Mouse (Mus musculus) midbrain, embryonic 11.5 days (tissue): ENCODE measurements around the gene Uckl1. TPM values are rescaled to one million over a fixed set of nuclear protein-coding genes. Genes with fewer than 3 reads are reported as not detected.

Experiments
- ATAC-seq: fragments of 200-750 bp; cut with Nextera tagmentation; 2 replicates; pipeline ENCODE4 v1.8.0; 2017; ENCODE audit warnings: moderate TSS enrichment, moderate library complexity; ENCODE audit not compliant: low FRiP score
- DNase-seq: peaks from one replicate; pipeline ENCODE4 v3.0.0; 2015; ENCODE audit warnings: low spot score; ENCODE audit errors: missing footprints
- H3K27ac ChIP-seq: fragments of 300-500 bp; sonication (generic); 2 replicates; pipeline ENCODE4 v1.5.1; 2014; ENCODE audit warnings: low read depth, low read length
- H3K27me3 ChIP-seq: fragments of 300-500 bp; sonication (generic); 2 replicates; pipeline ENCODE4 v1.6.1; 2014; ENCODE audit warnings: mild to moderate bottlenecking, low read length, moderate library complexity, mixed read lengths; ENCODE audit not compliant: control insufficient read depth, insufficient read depth
- H3K36me3 ChIP-seq: fragments of 300-500 bp; sonication (generic); 2 replicates; pipeline ENCODE4 v1.6.1; 2014; ENCODE audit warnings: mild to moderate bottlenecking, low read length, moderate library complexity, mixed read lengths; ENCODE audit not compliant: control insufficient read depth, insufficient read depth
- H3K4me1 ChIP-seq: fragments of 300-500 bp; sonication (generic); 2 replicates; pipeline ENCODE4 v1.6.1; 2014; ENCODE audit warnings: low read length; ENCODE audit not compliant: control insufficient read depth, insufficient read depth
- H3K4me2 ChIP-seq: fragments of 300-500 bp; sonication (generic); 2 replicates; pipeline ENCODE4 v1.6.1; 2014; ENCODE audit warnings: mild to moderate bottlenecking, moderate library complexity
- H3K4me3 ChIP-seq: fragments of 300-500 bp; sonication (generic); 2 replicates; pipeline ENCODE4 v1.5.1; 2014; ENCODE audit warnings: low read depth, low read length
- H3K9ac ChIP-seq: fragments of 300-500 bp; sonication (generic); 2 replicates; pipeline ENCODE4 v1.6.1; 2014; ENCODE audit warnings: low read length
- H3K9me3 ChIP-seq: fragments of 300-500 bp; sonication (generic); 2 replicates; pipeline ENCODE4 v1.6.1; 2016; ENCODE audit warnings: low read length; ENCODE audit not compliant: control insufficient read depth
- WGBS: fragments of 180-500 bp; shearing (Covaris S2); extraction: QIAGEN DNeasy Blood & Tissue Kit; methylation state at CpG from one replicate; pipeline ENCODE4 v1.1.7; 2014; 5-methylcytosine and 5-hydroxymethylcytosine counted together
- polyA plus RNA-seq: library from polyadenylated mRNA; unstranded; fragments of >200 nt; fragmentation: Nextera tagmentation; extraction: Ambion mirVana; gene quantifications from 2 replicates; pipeline ENCODE4 v1.2.1, GENCODE M21; 2014

The Uckl1 gene
- 46.4 and 50.2 TPM in 2 replicates for polyA plus RNA-seq

DNA sequence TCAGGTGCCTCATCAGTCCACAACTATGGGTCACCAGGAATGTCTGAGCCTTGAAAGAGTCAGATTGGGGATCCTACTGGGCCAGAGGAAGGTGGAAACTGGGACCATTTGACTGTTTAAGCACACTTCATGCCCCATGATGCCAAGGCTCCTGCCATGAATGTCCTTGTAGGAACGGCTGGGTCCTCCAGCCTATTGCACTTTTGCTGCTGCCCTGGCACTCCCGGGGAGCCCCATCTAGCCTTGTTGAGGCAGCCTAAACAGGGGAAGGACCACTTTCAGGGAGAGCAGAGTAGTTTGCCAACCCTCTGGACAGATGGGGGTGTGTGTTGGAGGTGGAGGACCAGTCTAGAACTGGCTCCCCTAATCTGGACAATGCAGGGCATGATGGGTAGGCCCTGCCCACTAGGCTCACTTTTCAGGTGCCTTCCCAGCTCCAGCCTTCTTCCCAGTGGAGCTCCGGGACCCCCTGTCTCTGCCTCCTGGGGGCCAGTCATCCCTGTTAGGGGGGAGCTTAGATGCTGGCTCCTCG lies at the start of gene Uckl1:
TSS of gene Uckl1 (minus strand) at position 482 of the 532 bp plus-strand sequence.
- 94% methylated on average over 4 of the region's 4 CpGs for WGBS
- Histone ChIP-seq H3K9ac (no peak within 1 kb of the TSS), H3K36me3 (peaks cover 30% of the 10 kb centered on the region), H3K4me1 (peaks cover 6% of the 10 kb centered on the region), H3K4me3 (no peak within 1 kb of the TSS), H3K27ac (no peak within 1 kb of the TSS), H3K9me3 (no peaks in the 10 kb centered on the region), H3K4me2 (no peak within 1 kb of the TSS), H3K27me3 (no peaks in the 10 kb centered on the region)
- no peak for DNase-seq
- no peak for ATAC-seq

DNA sequence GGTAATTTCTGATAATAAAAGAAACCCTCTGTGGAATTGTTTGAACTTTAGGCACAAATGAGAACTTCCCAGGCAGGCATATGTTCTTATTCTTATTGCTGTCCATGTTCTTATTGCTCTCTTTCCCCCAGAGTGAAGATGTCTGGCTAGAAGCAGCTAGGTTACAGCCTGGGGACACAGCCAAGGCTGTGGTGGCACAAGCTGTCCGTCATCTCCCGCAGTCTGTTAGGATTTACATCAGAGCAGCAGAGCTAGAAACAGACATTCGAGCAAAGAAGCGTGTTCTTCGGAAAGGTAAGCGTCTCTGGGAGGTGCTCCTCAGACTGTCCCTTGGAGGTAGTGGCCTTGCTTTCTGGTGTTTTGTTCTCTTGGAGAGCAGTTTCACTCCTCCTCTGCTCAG lies 47.9 kb upstream of the Uckl1 start:
- no peaks in the 10 kb centered on the region for H3K27me3 ChIP-seq
- no peak overlapping the region for H3K4me3 ChIP-seq
- WGBS = 89% methylated on average over 6 of the region's 6 CpGs
- H3K27ac ChIP-seq = no peak overlapping the region
- no peak overlapping the region for H3K9ac ChIP-seq
- ATAC-seq = no peak
- no peaks in the 10 kb centered on the region for H3K9me3 ChIP-seq
- H3K4me1 ChIP-seq = no peaks in the 10 kb centered on the region
- peaks cover 28% of the 10 kb centered on the region for H3K36me3 ChIP-seq
- no peak for DNase-seq
- no peak overlapping the region for H3K4me2 ChIP-seq

DNA sequence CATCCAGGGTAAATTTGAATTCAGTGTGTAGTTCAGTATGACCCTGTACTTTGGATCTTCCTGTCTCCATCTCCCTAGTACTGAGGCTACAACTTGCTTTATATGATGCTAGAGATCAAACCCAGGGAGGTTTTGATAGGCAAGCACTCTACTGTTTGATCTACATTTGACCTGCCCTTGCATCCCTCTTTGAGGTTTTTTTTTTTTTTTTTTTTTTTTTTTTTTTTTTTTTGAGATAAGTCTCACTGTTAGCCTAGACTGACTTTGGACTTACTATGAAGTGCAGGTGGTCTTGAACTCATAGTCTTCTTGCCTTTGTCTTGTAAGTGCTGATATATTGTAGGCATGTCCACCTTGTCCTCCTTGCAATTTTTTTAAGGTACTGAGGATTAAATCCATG lies 43.8 kb upstream of the Uckl1 start:
- Histone ChIP-seq H3K9ac (no peak overlapping the region), H3K27ac (no peak overlapping the region), H3K27me3 (no peaks in the 10 kb centered on the region), H3K4me3 (no peak overlapping the region), H3K4me2 (no peak overlapping the region), H3K9me3 (no peaks in the 10 kb centered on the region), H3K4me1 (no peaks in the 10 kb centered on the region), H3K36me3 (peaks cover 6% of the 10 kb centered on the region; the same call in 1 of the 2 replicates)
- ATAC-seq (no peak), DNase-seq (peak; percentile 66)

DNA sequence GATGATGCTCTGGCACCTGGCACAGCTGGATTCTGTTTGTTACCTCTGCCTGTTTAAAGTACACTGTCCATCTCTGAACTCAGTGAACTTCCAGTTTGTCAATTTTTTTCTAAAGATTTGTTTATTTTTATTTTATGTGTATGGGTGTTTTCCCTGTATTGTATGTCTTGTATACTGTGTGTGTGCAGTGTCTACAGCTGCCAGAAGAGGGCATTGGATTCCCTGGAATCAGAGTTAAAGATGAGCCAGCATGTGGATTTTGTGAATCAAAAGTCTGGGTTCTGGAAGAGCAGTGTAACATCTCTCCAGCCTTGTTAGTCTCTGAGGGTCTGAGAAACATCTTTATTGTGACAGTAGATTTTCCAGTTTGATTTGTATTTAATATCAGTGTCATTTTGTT lies 38.7 kb upstream of the Uckl1 start:
- Histone ChIP-seq H3K9ac (no peak overlapping the region), H3K9me3 (no peaks in the 10 kb centered on the region), H3K27me3 (no peaks in the 10 kb centered on the region), H3K27ac (no peak overlapping the region), H3K36me3 (peaks cover 12% of the 10 kb centered on the region), H3K4me1 (no peaks in the 10 kb centered on the region), H3K4me2 (no peak overlapping the region), H3K4me3 (no peak overlapping the region)
- DNase-seq (no peak), ATAC-seq (no peak)

DNA sequence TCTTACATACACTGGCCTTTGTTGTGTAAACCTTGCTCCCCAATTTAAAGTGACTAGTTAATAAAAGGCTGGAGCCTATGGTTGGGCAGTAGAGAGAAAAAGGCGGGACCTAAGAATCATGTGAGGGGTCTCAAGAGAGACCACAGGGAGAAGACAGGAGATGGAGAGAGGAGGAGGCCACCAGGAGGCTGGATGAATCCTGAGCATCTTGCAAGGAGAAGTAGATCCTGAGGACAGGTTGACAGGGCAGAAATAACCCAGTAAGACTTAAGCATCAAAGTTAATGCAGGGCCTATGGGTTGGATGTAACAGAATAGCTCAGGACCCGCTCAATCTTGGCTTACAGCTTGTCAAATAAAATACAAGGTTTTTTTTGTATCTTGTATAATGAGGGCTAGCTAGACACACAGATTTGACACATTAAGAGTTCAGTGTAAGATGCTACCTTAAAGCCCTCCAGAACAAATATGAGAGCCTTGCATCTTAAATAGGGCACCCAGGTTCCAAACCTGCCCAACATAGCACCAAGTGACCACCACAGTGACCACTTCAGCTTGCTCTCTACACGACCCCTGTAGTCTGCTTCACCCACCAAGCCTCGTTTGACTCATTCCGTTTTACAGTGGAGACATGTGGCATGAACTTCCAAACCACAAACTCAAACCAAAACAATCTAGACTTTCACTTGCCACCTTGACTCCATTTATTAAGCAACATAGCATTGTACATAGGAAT lies 34.2 kb upstream of the Uckl1 start:
- Histone ChIP-seq H3K27me3 (no peaks in the 10 kb centered on the region), H3K9me3 (no peaks in the 10 kb centered on the region), H3K36me3 (peaks cover 12% of the 10 kb centered on the region), H3K27ac (no peak overlapping the region), H3K4me1 (no peaks in the 10 kb centered on the region), H3K4me2 (no peak overlapping the region), H3K9ac (no peak overlapping the region), H3K4me3 (no peak overlapping the region)
- WGBS = 92% methylated on average over 5 of the region's 5 CpGs
- ATAC-seq = no peak
- peak; percentile 73 for DNase-seq

DNA sequence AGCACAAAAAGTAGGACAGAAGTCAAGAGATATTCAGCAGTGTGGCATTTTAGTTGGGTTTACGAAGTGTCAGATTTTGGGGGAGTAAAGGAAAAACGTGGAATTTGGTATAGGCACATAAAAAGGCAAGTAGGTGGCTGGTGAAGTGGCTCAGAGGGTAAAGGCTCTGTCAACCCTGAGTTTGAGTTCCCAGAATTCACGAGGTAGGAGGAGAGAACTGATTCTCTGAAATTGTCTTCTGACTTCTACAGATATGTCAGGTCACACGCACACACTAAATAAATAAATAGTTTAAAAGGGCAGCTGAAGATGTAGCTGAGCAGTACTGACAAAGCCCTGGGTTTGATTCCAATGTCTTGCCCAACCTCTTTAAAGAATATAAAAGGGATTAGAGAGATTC lies 17.7 kb upstream of the Uckl1 start:
- peaks cover 17% of the 10 kb centered on the region for H3K4me1 ChIP-seq
- WGBS = 69% methylated on average over 4 of the region's 4 CpGs
- no peaks in the 10 kb centered on the region for H3K36me3 ChIP-seq
- H3K27me3 ChIP-seq = no peaks in the 10 kb centered on the region
- H3K9ac ChIP-seq = no peak overlapping the region
- H3K4me3 ChIP-seq = no peak overlapping the region
- H3K4me2 ChIP-seq = no peak overlapping the region
- H3K27ac ChIP-seq = no peak overlapping the region
- H3K9me3 ChIP-seq = no peaks in the 10 kb centered on the region
- DNase-seq (no peak), ATAC-seq (no peak)

DNA sequence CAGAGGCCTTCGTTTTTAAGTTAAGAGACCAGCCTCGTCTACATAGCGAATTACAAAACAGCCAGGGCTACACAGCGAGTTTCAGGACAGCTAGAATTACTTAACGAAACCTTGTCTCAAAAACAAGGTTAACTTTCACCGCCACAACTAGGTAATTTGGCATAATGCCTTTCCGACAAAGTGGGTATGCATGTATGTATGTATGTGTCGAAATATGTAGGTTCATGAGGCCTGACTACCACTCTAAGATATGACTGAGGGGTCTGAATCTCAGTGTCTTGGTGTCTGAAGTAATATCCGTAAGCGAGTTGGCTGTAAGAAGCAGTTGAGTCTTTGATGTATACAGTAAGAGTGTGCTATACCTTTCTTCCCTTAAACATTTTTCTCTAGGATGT lies 17.1 kb upstream of the Uckl1 start:
- H3K36me3 ChIP-seq = no peaks in the 10 kb centered on the region
- H3K4me3 ChIP-seq = peak overlapping the region; percentile 84
- H3K4me1 ChIP-seq = peaks cover 17% of the 10 kb centered on the region
- DNase-seq (no peak), ATAC-seq (no peak)
- no peaks in the 10 kb centered on the region for H3K27me3 ChIP-seq
- H3K9ac ChIP-seq = peak overlapping the region; percentile 87
- 28% methylated on average over 10 of the region's 10 CpGs for WGBS
- H3K4me2 ChIP-seq = peak overlapping the region; percentile 71
- no peak overlapping the region for H3K27ac ChIP-seq
- H3K9me3 ChIP-seq = no peaks in the 10 kb centered on the region

DNA sequence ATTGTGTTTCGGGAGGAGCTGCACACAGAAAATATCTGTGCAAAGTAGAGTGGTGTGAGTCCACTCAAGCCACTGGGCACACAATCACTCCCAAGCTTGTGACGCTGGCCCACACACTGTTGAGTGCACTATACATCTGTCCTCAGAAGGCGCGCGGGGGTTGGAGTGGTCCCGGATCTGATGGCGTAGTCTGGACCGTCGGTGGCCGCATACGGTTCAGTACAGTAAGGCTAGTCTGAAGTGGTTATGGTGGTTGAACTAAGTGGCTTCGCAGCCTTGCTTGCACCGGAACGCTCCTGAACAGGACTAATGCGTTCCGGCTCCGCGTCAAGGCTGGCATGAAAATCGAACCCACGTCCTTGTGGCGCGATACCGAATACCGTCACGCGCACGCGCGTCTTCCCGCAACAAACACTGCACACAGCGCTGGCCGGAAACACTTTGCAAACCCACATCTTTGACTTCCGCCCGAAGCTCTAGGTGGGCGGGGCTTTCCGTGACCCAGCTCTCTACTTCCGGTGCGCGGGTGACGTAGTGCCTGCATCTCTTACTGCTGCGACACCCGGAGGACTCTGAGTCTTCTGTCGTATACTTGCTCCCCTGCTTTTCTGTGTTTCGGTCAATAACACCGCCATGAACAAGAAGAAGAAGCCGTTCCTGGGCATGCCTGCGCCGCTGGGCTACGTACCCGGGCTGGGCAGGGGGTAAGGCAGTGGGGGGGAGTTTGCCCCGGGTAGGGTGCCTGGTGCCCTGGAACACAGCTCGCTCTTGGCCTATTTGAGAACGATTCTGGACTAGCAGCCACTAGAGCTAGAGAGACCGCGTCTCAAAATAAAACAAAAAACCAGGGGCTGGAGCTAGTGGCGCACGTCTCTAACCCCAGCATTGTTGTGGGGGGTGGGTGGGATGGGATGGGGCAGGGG lies 16.4 kb upstream of the Uckl1 start:
- Histone ChIP-seq H3K4me3 (peak overlapping the region; percentile 84), H3K27ac (no peak overlapping the region), H3K9ac (peak overlapping the region; percentile 87), H3K9me3 (no peaks in the 10 kb centered on the region), H3K4me2 (peak overlapping the region; percentile 71), H3K36me3 (no peaks in the 10 kb centered on the region), H3K4me1 (peaks cover 17% of the 10 kb centered on the region), H3K27me3 (no peaks in the 10 kb centered on the region)
- 2% methylated on average over 57 of the region's 57 CpGs for WGBS
- ATAC-seq = peak; percentile 95
- DNase-seq = peak; percentile 100

DNA sequence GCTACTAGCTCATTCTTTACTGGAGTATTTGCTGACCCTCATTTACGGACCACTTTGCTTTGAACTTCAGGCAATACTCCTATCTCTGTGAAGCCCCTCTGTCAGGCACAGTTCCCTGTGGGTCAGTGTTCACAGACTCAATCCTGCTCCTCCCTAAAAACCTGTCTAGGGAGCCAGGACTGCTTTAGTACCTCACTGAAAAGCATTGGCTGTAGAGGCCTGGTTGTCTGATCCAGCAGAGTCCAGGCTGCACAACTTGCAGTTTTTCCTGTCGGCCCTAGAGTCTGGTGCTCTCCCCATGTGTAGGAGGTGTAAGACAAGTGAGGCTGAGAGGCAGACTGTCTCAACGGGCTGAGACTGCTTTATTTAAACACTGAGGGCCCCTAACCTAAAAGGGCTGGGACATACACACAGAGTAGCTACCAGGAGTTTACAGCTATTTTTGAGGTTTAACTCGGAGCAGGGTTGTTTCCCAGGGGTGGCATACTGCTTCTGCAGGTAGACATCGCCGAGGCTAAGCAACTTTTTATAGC lies 15.6 kb upstream of the Uckl1 start:
- Histone ChIP-seq H3K4me2 (peak overlapping the region; percentile 71), H3K36me3 (no peaks in the 10 kb centered on the region), H3K9ac (peak overlapping the region; percentile 87), H3K27ac (no peak overlapping the region), H3K9me3 (no peaks in the 10 kb centered on the region), H3K4me1 (peaks cover 17% of the 10 kb centered on the region), H3K4me3 (peak overlapping the region; percentile 84), H3K27me3 (no peaks in the 10 kb centered on the region)
- WGBS = 72% methylated on average over 6 of the region's 6 CpGs
- DNase-seq (no peak), ATAC-seq (no peak)
